Mouse (Mus musculus): ENCODE measurements around the gene Syngap1. TPM values are rescaled to one million over a fixed set of nuclear protein-coding genes. Genes with fewer than 3 reads are reported as not detected.

Gene Syngap1
- polyA plus RNA-seq, 1 experiment from 2014 or later: 0.78 TPM

- WGBS: 73% methylated on average over 2 of the region's 2 CpGs
- peaks cover 13% of the 10 kb centered on the region for H3K36me3 ChIP-seq (ENCODE audit: insufficient read depth, low read length)
- no peak for DNase-seq (ENCODE audit: low spot score)
- no peak overlapping the region for H3K4me3 ChIP-seq (replicated peaks; ENCODE audit: low read depth, low read length)
- no peak overlapping the region for H3K4me2 ChIP-seq (ENCODE audit: low read length)
- H3K27ac ChIP-seq: no peak overlapping the region
- H3K9me3 ChIP-seq (replicated peaks; ENCODE audit: low read length): no peaks in the 10 kb centered on the region
- no peak overlapping the region for H3K9ac ChIP-seq (ENCODE audit: low read depth, low read length)
- no peaks in the 10 kb centered on the region for H3K27me3 ChIP-seq (ENCODE audit: insufficient read depth, low read length)
- no peak for ATAC-seq (replicated peaks; ENCODE audit: low FRiP score, low read depth)
- no peaks in the 10 kb centered on the region for H3K4me1 ChIP-seq (replicated peaks; ENCODE audit: insufficient read depth, low read length)
- TF ChIP-seq CTCF (IDR thresholded peaks at IDR 0.05; ENCODE audit: low read depth): no peak
Observed at GRCm38 (mm10) chr17:26979426-26979825, 38.4 kb downstream of the Syngap1 start.

GRCm38 (mm10) chr17:26981050-26981449 is 40.0 kb downstream of the Syngap1 start:
- Histone ChIP-seq H3K4me3 (replicated peaks; ENCODE audit: low read depth, low read length) (no peak overlapping the region), H3K27me3 (ENCODE audit: insufficient read depth, low read length) (no peaks in the 10 kb centered on the region), H3K4me2 (ENCODE audit: low read length) (no peak overlapping the region), H3K4me1 (replicated peaks; ENCODE audit: insufficient read depth, low read length) (no peaks in the 10 kb centered on the region), H3K9ac (ENCODE audit: low read depth, low read length) (no peak overlapping the region), H3K9me3 (replicated peaks; ENCODE audit: low read length) (no peaks in the 10 kb centered on the region), H3K27ac (no peak overlapping the region), H3K36me3 (ENCODE audit: insufficient read depth, low read length) (peaks cover 13% of the 10 kb centered on the region)
- WGBS: 57% methylated on average over 2 of the region's 2 CpGs
- no peak for TF ChIP-seq CTCF (IDR thresholded peaks at IDR 0.05; ENCODE audit: low read depth)
- ATAC-seq (replicated peaks; ENCODE audit: low FRiP score, low read depth): no peak
- no peak for DNase-seq (ENCODE audit: low spot score)

- Histone ChIP-seq H3K27ac (no peak overlapping the region), H3K4me1 (replicated peaks; ENCODE audit: insufficient read depth, low read length) (no peaks in the 10 kb centered on the region), H3K4me3 (replicated peaks; ENCODE audit: low read depth, low read length) (no peak overlapping the region), H3K9ac (ENCODE audit: low read depth, low read length) (no peak overlapping the region), H3K9me3 (replicated peaks; ENCODE audit: low read length) (no peaks in the 10 kb centered on the region), H3K27me3 (ENCODE audit: insufficient read depth, low read length) (no peaks in the 10 kb centered on the region), H3K4me2 (ENCODE audit: low read length) (no peak overlapping the region), H3K36me3 (ENCODE audit: insufficient read depth, low read length) (peaks cover 4% of the 10 kb centered on the region; the same call in 1 of the 2 replicates)
- DNase-seq (ENCODE audit: low spot score): peak; percentile 14
- 84% methylated on average over 4 of the region's 4 CpGs for WGBS
- no peak for ATAC-seq (replicated peaks; ENCODE audit: low FRiP score, low read depth)
- TF ChIP-seq CTCF (IDR thresholded peaks at IDR 0.05; ENCODE audit: low read depth): no peak
Observed at GRCm38 (mm10) chr17:26983382-26983781, 42.3 kb downstream of the Syngap1 start.

- Histone ChIP-seq H3K27me3 (ENCODE audit: insufficient read depth, low read length) (no peaks in the 10 kb centered on the region), H3K4me2 (ENCODE audit: low read length) (no peak overlapping the region), H3K9ac (ENCODE audit: low read depth, low read length) (no peak overlapping the region), H3K27ac (no peak overlapping the region), H3K4me3 (replicated peaks; ENCODE audit: low read depth, low read length) (no peak overlapping the region), H3K4me1 (replicated peaks; ENCODE audit: insufficient read depth, low read length) (no peaks in the 10 kb centered on the region), H3K9me3 (replicated peaks; ENCODE audit: low read length) (no peaks in the 10 kb centered on the region), H3K36me3 (ENCODE audit: insufficient read depth, low read length) (no peaks in the 10 kb centered on the region)
- TF ChIP-seq CTCF (IDR thresholded peaks at IDR 0.05; ENCODE audit: low read depth): no peak
- ATAC-seq (replicated peaks; ENCODE audit: low FRiP score, low read depth) (no peak; the same call in 1 of the 2 replicates), DNase-seq (ENCODE audit: low spot score) (no peak)
- 49% methylated on average over 10 of the region's 10 CpGs for WGBS
Observed at GRCm38 (mm10) chr17:26985503-26986179, 44.6 kb downstream of the Syngap1 start.

GRCm38 (mm10) chr17:26990521-26990920 is 49.5 kb downstream of the Syngap1 start:
- H3K4me3 ChIP-seq (replicated peaks; ENCODE audit: low read depth, low read length): no peak overlapping the region
- DNase-seq (ENCODE audit: low spot score): no peak
- no peaks in the 10 kb centered on the region for H3K27me3 ChIP-seq (ENCODE audit: insufficient read depth, low read length)
- TF ChIP-seq CTCF (IDR thresholded peaks at IDR 0.05; ENCODE audit: low read depth): no peak
- no peaks in the 10 kb centered on the region for H3K4me1 ChIP-seq (replicated peaks; ENCODE audit: insufficient read depth, low read length)
- no peak overlapping the region for H3K9ac ChIP-seq (ENCODE audit: low read depth, low read length)
- H3K9me3 ChIP-seq (replicated peaks; ENCODE audit: low read length): no peaks in the 10 kb centered on the region
- no peak for ATAC-seq (replicated peaks; ENCODE audit: low FRiP score, low read depth)
- no peak overlapping the region for H3K27ac ChIP-seq
- no peaks in the 10 kb centered on the region for H3K36me3 ChIP-seq (ENCODE audit: insufficient read depth, low read length)
- H3K4me2 ChIP-seq (ENCODE audit: low read length): no peak overlapping the region

GRCm38 (mm10) chr17:26994410-26994809 is 53.4 kb downstream of the Syngap1 start:
- H3K27ac ChIP-seq: peak overlapping the region; percentile 57; the same call in 1 of the 2 replicates
- H3K4me3 ChIP-seq (replicated peaks; ENCODE audit: low read depth, low read length): no peak overlapping the region
- no peak overlapping the region for H3K4me2 ChIP-seq (ENCODE audit: low read length)
- 51% methylated on average over 14 of the region's 14 CpGs for WGBS
- DNase-seq (ENCODE audit: low spot score) (peak; percentile 64), ATAC-seq (replicated peaks; ENCODE audit: low FRiP score, low read depth) (no peak)
- no peaks in the 10 kb centered on the region for H3K4me1 ChIP-seq (replicated peaks; ENCODE audit: insufficient read depth, low read length)
- no peak overlapping the region for H3K9ac ChIP-seq (ENCODE audit: low read depth, low read length)
- no peak for TF ChIP-seq CTCF (IDR thresholded peaks at IDR 0.05; ENCODE audit: low read depth)
- no peaks in the 10 kb centered on the region for H3K27me3 ChIP-seq (ENCODE audit: insufficient read depth, low read length)
- H3K9me3 ChIP-seq (replicated peaks; ENCODE audit: low read length): no peaks in the 10 kb centered on the region
- H3K36me3 ChIP-seq (ENCODE audit: insufficient read depth, low read length): no peaks in the 10 kb centered on the region

Measured in kidney, postnatal 0 days (tissue).